Mouse (Mus musculus) frontal cortex, postnatal 10 days (tissue): ENCODE results near the gene Tdrd7.
A peak's percentile ranks its signal among the peaks of the same experiment; 100 is the strongest.

Source experiments
- DNase-seq, 2 experiments: peaks; one replicate each; pipeline ENCODE4 v3.0.0; 2022; ENCODE audit warnings: low spot score in 2 of 2, mixed read lengths in 1 of 2

Gene Tdrd7

DNA sequence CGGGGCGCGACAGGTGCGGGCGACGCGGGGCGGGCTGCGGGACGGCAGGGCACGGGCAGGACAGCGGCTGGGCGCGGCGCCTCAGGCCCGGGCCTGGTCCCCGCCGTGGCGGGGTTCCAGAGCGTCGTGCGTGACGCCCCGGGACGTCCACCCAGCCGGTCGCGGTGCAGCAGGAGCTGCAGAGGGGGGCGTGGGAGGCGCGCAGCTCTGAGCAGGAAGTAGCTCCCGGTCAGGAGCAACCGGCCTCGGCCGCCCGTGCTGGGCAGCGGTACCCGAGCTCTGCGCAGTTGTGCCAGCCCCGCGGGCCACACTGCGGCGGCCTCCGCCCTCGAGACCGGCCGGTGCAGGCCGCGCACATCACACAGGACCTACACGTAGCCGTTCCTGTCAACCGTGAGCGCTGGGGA, 7.3 kb downstream of the Tdrd7 start:
- DNase-seq: peak; percentile 55 to 61

DNA sequence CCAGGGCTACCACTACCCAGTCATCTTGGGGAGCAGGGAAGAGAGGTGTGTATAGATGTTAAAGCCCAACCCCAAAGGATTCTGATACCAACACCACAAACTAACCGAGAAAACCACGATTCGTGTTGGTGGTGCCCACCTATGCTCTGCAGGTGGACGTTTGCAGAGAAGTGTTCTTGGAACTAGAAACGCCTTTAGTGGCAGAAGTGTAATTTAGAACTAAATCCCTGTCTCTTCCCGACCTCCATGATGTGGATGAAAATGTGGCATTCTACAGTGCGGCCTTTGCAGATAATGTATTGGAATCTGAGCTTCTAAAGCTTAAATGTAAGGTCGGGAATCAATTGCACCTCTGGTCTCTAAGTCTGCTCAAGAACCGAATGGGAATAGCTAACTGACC, 7.8 kb downstream of the Tdrd7 start:
- DNase-seq: no peak

DNA sequence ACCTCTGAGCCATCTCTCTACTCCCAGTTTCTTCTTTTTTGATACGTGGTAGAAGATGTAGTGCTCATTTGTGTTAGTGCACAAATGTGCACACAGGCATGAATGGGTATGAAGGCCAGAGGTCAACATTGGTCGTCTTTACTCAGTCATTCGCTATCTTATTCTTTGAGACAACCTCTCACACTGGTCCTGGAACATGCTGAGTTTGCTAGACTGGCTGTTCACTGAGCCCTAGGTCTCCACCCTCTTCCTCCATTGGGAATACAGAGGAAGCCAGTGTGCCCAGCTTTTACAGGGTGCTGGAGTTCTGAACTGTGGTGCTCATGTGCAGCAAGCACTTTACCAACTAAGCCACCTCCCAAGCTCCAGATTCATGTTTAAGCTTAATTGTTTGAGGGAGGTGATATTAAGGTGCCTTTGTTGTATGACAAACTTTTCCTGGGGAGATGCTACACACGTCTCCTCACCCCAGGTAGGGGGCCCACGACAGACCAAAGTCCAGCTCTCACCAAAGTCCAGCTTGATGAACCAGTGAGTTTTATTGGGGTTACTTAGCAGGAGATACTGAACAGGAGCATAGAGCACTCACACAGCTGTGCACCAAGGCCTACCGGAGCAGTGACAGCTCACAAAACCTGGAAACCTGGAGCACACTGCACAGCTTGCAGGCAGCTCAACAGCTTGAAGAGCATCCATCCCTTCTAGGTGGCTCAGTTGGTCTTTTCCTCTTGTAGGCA, 12.0 kb downstream of the Tdrd7 start:
- no peak for DNase-seq

- no peak for DNase-seq
These were observed 14.8 kb downstream of the Tdrd7 start for GRCm38 (mm10) chr4:45979916-45980315.

DNA sequence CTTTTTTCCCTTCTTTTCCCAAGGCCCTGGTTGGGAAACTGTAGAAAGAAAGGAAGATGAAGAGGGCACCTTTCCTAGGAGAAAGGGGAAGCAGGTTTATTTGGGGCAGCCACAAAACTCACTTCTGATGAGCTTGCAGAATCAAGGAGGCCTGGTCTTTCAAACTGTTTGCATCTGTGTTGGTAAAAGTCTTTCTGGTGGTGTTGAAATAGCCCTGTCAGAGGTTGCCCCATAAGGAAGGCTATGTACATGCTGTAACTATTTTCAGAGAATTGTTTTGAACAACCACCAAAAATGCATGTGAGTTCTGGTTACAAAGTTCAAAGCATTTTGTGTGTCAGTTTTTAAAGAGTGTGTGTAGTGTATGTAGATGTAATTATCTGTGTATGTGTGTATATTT, 15.9 kb downstream of the Tdrd7 start:
- DNase-seq: no peak

- no peak for DNase-seq
These were observed 25.4 kb downstream of the Tdrd7 start for GRCm38 (mm10) chr4:45990427-45991135.

DNA sequence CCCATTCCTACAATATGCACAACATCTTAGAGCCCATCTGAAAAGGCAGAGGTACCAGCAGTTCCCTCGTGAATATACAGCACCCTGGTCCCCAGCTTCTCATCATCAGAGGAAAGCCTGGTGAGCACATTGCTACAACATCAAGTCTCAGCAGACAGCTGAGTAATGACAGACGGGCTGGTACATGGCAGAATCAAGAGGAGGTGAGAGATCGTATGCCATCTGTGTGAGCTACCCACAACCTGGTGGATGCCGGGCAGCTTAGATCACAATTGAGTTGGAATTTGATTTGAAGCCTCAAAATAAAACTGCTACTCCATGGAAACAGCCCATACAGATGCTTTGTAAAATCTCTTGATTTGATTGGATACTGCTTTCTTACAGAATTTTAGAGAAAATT, 33.4 kb downstream of the Tdrd7 start:
- DNase-seq: no peak

DNA sequence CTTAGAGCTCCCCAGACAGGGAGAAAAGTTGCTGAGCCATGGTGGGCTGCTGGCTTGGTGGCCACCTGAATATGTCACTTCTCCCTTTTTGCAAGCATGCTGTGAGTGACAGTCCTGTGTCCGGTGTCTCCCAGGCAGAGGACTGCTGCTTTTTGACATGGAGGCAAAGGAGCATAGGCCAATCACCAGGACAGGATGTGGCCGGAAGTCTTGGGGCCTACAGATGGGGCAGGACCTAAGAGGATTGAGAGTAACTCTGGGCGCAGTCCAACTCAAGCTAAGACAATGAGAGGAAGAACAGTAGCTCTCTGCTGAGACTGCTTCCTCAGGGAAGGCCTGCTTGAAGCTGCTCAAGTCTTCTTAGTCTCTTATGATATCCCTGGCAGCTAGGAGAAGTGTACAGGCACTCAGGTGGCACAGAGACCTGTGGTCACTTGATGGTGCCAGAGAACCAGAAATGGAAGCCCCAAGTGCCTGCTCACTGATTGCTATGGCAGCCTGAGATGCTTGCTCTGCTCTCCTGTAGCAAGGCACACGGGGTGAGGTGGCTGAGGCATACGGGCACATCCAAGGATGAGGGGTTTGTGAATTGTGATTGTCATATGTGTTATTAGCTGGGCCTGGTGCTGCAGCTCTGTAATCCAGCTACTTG, 43.1 kb downstream of the Tdrd7 start:
- DNase-seq: no peak

DNA sequence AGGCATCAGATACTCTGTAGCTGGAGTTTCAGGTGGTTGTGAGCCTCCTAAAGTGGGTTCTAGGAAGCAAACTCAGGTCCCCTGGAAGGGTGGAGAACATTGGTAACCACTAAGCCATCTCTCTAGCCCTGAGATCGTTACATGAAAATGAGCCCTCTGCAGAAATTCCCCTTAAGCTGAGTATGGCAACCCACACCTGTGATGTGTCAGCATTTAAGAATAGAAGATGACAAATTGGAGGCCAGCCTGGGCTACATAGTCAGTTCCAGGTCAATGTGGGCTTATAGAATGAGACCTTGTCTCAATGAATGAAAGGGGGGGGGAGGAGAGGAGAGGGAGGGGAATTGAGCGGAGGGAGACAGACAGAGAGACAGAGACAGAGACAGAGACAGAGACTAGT, 46.6 kb downstream of the Tdrd7 start:
- no peak for DNase-seq

DNA sequence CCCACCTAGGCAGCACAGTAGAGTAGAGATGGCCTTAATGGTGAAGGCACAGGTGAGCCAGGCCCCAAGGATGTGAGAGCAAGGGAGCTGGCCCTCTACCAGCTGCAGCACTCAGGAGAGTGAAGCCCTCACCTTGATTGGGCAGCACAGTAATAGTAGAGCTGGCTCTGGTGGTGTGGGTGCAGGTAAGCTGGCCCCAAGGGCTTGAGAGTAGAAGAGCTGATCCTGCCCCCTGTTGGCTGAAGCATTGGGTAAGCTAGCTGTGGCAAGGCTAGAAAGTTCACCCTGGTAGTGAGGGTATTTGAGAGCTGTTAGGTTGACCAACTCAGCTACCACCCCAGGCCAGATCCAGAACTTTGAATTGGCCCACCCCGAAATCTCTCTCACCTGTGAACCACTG, 50.5 kb downstream of the Tdrd7 start:
- DNase-seq: no peak

- no peak for DNase-seq
These were observed 57.9 kb downstream of the Tdrd7 start for GRCm38 (mm10) chr4:46023021-46023481.

DNA sequence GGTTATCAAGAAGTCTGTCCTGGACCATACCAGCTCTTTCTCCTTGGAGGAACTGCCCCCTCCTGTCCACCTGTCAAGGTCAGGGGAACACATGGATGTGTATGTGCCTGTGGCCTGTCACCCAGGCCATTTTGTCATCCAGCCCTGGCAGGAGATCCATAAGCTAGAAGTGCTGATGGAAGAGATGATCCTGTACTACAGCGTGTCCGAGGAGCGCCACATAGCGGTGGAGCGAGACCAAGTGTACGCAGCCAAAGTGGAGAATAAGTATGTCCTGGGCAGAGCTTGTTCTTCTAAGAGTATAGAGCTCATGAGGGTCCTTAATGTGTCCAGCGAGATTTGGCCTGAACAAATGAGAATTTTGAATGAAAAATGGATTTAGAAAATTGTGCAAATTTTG, 60.8 kb downstream of the Tdrd7 start:
- peak in 1 of 2 experiments; percentile 28 for DNase-seq

- no peak for DNase-seq
These were observed 63.1 kb downstream of the Tdrd7 start for GRCm38 (mm10) chr4:46028224-46028623.

DNA sequence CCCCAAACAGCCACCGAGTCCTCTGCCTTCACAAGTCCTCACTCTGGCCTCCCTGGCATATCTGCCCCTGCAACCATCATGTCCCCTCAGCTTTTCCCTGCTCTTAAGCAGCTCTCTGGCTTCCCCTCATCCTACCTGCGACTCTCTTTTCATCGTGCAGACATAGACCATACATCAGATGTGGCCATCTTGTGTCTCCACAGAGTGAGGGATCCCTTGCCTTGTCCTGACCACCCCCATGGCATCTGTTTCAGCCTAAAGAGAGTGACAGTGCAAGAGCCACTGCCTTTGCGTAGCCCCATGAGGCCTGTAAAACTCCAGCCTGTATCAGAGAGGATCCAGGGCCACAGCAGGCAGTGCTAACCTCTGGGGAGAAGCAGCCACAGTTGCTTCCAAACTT, 63.6 kb downstream of the Tdrd7 start:
- no peak for DNase-seq

DNA sequence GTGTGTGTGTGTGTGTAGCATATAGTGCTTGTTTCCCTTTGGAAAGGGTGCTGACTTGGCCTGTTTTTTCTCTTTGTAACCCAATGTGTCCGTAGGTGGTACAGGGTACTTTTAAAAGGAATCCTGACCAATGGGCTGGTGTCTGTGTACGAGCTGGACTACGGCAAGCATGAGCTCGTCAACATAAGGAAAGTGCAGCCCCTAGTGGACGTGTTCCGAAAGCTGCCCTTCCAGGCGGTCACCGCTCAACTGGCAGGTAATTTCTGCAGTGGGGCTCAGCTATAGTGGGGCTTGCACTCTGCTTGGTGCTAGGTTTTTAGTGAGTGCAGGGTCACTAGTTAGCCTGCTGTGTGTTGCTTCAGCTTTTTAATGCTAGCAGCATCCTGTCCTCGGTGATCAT, 64.4 kb downstream of the Tdrd7 start:
- DNase-seq: no peak

GRCm38 (mm10) chr4:46032448-46032847, 67.3 kb downstream of the Tdrd7 start:
- DNase-seq: no peak

GRCm38 (mm10) chr4:46033197-46033596, 68.1 kb downstream of the Tdrd7 start:
- no peak for DNase-seq

DNA sequence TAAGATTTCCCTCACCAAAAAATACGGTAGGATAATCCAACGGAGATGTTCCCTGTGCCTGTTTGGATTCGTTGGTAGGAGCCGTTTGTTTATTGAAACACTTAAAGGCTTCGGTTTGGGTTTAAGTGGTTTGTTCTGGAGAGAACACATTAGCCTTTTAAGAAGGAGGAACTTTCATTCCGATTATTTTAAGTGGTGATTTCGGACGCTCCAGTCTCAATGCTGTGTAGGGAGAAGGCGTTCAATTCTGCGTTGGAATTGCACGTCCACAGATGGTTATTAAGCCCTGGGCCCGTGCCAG, 73.4 kb downstream of the Tdrd7 start:
- DNase-seq: no peak

- peak in 1 of 2 experiments; percentile 49 for DNase-seq
These were observed 74.0 kb downstream of the Tdrd7 start, which contains the start of gene Tmod1 for GRCm38 (mm10) chr4:46038892-46039751. Gene Tmod1 (plus strand): TSS chr4:46038935.

- DNase-seq: no peak
These were observed 74.8 kb downstream of the Tdrd7 start for GRCm38 (mm10) chr4:46039899-46040298.

DNA sequence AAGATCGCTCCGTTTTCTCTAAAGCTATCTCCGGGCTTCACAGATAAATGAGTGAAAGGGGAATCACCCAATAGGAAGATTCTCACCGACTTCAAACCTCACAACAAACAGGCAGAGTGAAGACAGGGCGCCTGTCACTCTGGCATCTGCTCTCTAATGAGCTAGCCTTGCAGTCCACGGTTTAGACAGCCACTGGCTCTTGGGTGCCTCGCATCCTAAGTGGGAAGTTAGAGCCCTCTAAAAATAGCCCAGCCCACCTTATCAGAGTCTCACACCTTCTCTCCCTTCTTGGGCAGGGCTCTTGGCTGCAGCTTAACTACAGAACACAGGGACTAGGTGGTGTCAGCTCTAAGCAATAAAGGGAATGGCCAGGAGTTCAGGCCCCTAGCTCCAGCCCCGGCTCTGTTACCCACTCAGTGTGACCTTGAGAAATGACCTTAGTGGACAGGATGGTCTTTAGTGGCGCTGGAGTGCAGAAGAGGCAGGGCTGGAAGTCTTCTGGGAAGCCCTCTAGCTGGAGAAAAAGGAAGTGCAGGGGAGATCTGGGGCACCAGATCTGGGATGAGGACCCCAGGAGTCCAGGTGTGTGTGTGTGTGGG, 75.6 kb downstream of the Tdrd7 start:
- DNase-seq: no peak
